Mouse (Mus musculus): ENCODE data around the gene Tgfb2. TPM values are rescaled to one million over a fixed set of nuclear protein-coding genes. Genes with fewer than 3 reads are reported as not detected.

The Tgfb2 gene
- polyA plus RNA-seq, 2 experiments from 2014 or later, result 0.13 TPM; not detected in 1

DNA sequence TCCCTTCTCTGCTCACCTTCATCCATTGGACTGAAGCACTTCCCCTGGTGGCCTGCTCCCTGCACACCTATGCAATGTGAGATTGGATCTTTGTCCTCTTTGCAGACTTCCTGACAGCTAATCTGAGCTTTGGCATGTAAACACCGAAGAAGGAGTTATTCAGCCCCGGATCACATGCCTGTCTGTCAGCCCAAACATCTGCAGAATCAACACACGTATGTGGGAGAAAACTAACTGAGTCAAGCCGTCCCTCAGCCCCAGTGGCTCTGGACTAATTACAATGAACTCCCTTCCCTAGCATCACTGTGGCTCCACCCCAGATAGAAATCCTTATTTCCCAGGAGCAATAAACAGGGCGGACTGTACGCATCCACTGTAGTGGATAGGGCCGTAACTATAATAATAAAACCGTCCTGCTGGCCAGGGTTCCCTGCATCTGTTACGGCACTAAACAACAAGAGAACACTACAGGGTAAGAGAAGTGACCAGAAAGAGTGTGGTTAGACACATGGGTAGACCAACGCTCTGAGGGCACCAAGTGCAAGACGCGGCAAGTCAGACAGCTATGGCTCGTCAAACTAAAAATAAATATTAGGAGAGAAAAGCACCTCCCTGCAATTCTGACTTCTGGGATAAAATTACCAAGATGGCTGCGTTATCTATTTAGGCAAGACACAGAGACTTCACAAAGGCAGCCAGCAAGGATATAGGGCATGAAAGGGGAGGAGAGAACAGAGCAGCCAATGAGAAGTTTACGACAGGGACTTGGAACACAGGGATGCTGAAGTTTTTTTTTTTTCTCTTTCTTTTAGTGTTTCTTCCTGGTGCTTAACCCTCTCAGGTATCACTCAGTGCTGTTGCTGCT is 3.2 kb downstream of the Tgfb2 start:
- ATAC-seq, result no peak

DNA sequence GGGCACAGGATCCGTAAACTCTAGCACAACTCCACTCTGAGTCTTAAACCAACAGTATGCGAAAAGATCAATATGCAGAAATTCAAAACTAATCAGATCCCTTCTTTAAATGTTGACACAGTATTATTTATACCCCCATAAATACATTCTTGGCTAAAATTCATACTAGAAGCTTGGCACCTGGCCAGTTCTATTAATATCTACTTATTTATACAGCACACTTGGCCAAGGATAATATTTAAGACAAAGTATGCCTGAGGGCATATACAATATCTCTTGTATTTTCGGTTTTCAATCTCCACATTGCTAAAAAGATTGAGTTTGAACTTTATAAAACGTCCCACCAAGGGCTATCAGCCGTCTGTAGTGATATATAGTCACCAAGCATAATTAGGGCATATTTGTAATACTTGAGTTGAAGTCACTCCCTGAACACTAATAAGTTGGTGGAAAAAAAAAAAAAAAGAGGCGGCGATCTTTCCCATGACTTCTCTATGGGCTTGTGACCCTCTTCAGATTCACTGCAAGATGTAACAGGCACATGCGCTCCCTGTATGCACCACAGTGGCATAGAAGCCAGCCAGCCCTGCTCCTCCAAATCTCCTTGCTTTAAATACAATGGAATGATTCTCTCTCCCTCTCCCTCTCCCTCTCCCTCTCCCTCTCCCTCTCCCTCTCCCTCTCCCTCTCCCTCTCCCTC is 4.4 kb downstream of the Tgfb2 start:
- no peak for ATAC-seq

DNA sequence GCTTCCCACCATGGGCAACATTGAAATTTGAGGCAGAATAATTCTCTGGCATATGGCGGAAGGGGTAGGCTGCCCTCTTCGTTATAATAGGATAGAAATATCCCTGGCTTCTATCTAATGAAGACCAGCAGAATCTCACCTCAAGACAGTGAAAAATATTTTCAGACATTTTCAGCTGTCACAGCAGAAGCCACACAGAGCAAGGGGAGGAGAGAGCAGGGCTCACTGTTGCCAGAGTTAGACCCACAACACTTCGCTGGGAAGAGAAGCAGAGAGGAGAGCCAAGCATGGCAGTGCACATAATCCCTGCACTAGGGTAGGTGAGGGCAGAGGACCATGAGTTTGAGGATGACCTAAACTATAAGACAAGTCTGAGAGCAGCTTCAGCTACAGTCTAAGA is 5.3 kb downstream of the Tgfb2 start:
- no peak for ATAC-seq

DNA sequence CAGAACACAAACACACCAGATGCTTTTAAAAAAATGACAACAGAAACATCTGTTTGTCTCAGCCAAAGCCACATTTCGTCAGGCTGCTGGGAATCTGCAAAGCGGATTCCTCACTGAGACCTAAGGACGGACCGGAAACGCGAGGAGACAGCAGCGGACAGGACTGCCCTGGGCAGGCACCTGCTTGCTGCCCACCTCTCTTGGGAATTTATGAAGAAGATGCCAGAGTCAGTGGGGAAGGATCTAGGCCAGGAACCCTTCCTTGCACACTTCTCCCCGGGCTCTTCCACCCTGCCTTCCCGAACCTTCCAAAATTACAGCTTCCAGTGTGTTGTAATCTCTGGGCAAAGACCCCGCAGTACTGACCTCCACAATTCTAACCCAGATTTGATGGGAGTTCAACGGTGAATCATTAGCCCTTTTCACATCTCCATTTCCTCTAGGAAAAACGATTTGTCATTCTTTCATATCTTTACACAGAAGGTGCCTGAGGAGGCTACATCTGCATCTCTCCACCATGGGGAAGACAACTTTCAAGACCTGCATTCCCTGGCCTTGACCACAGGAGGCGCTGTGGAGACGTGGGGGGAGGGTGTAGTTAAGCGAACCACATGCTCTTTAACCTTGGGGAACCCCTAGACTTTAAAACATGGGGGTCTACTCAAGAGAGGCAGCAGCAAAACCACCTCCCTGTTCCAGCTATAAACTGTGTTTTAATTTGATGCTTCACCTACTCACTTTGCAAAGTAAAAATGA is 7.0 kb downstream of the Tgfb2 start:
- ATAC-seq, result no peak

DNA sequence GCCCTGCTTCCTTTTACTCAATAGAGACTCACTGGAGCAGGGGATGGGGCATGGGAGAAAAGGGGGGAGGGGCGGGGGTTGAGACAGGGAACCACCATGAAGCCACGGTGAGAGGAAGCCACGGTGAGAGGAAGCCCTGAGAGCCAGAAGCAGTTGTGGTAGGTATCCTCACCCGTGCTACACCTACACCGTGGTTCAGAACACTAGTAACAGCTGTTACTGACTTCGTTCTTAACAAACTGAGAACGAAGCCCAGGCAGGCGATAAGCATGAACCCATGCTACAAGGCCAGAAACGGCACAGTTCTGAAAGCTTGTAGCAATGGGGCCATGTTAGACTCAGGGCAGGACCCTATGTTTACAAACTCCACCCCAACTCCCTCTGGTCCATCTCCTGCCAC is 9.6 kb downstream of the Tgfb2 start:
- ATAC-seq, result no peak

DNA sequence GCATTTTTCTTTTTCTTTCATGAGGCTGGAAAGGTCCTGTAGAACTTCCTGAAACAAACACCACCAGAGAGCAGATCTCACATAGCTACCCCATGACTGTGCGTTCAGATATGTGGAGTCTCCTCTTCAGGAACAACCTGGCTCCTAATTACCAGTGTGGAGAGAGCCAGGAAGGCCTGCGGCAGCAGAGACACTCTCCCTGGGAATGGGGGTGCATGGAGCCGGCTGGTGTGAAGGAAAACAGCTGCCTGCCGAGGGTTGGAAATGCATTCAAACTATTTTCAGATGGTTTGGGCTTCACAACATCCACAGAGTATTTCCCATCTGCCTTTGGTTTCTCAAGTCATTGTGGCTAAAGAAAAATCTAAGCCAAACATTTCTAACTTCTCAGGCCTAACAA is 10.4 kb downstream of the Tgfb2 start:
- no peak for ATAC-seq

DNA sequence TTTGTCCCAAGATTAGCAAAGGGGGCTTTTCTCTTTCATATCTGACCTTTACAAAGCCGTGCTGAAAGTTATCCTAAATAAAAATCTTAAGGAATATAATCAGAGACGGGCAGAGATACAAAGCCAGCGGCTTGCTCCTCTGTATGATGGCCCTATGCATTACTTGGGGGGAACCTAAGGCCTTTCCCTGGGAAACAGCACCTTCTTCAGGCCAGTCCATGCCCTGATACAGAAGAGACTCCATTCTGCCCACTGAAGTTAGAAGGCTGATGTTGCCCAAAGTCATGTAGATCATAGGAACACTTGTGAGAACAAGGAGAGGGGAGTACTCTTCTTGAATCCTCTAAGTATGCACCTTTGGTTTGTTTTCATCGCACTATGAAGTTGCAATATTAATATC is 13.4 kb downstream of the Tgfb2 start:
- no peak for ATAC-seq

DNA sequence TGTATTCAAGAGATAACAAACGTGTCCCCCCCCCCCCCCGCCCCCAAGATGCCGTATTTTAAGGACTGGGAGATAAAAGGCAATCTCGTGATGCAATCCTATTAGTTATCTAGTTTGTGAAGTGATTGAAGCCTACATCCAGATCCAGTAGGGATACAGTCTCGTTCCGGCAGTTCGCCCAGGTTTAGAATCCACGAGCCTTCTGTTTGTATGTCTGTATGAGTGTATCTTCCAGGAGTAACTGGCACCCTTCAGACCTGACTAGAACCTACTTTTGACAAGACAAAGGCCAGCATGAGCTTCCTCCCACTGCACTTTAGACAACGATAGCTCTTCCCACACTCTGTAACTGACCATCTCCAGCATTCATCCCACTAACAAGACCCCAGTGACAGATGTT is 14.1 kb downstream of the Tgfb2 start:
- no peak for ATAC-seq

DNA sequence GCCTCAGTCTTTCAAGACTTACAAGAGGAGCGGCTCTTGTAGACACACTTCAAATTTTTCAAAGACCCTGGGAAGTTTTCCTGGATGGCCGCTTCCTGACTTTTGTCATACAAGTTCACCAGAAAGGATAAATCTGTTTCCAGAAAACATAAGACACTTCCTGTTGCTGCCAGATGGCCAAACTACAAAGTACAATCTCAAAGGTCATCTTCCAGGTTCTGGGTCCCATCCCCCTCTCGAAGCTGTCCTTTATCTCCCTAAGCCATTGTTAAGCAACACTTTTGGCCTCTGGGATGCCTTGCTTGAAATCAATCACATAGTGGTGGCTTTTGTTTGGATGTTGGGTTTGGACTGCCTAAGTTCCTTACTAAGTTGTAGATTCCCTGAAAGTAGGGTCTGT is 21.7 kb downstream of the Tgfb2 start:
- no peak for ATAC-seq

DNA sequence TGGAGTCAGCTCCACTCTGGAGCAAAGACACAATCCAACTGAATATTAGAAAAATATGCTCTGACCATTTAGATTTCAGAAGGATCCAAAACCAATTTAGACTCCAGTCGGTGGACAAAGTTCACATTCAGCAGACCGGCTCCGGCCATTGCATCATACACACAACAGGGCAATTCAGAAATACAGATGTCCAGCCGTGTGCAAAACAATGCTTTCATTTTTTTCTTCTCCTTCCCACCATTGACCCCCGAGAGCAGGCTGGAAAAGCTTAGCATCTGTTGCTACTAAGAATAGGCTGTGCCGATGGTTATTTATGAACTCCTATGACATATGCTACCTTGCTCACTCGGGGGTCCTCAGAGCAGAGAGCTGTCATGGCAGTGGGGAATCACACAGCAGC is 23.2 kb downstream of the Tgfb2 start:
- ATAC-seq, result no peak

DNA sequence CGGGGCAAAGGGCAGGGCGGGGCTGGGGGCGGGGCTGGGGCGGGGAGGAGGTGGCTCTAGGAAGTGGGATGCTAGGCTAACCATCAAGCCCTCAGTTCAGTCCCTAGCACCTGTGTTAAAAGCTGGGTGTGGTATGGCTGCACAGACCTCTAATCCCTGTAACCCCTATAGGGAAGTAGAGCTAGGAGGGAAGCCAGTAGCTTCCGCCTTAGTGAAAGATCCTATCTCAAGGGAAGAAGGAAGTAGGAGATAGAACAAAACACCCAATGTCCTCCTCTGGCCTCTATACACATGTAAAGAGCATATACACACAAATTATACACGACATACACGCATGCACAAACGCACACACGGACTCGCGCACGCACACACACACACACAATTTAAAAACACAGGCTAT is 28.2 kb downstream of the Tgfb2 start:
- no peak for ATAC-seq

DNA sequence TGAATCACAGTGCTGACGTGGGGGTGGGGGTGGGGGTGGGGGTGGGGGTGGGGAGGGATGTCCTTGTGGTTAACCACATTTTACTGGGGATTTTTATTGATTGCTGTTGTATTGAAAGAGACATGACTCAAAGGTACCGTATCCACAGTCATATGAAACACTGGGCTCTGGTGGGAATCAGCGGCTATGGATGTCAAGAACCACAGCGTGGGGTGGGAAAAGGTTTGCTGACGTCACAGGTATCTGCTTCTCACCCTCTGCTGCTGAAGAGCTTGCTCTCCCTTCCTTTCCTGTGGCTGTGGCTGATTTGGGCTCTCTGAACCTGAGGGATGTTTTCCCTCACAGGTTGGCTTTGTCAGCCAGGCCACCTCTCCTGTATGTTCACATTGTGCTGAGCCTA is 29.6 kb downstream of the Tgfb2 start:
- no peak for ATAC-seq

DNA sequence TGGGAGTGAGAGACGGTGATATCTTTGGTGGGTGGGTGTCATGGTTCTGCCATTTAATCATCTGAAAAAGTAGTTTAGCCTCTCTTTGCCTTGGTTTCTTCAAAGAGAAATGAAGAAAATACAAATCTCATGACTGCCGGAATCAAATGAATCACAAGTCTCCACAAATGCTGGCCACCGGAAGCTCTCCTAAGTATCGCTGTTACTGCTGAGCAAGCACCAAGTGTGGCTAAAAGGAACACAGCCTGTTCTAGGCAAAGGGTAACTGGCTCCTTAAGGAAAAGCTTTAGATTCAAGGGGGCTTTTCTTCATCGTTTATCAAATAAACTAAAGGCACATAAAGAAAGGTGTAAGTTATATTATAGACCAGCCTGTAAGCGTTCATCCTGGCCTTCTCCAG is 30.5 kb downstream of the Tgfb2 start:
- no peak for ATAC-seq

DNA sequence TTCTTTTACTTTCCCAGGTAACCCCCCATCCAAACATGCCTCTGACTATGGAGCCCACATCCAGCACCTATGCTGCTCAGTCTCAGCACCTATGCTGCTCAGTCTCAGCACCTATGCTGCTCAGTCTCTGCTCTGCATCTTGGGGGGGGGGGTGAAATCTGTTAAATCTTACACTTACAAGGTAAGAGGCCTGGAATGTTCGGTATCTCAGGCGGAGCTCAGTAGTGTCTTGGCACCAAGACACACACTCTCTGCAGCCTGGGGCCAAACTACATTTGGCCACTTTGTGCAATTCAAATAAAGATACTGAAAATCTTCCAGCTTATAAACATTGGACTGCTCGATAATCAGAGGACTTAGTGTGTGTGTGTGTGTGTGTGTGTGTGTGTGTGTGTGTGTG is 31.2 kb downstream of the Tgfb2 start:
- no peak for ATAC-seq

DNA sequence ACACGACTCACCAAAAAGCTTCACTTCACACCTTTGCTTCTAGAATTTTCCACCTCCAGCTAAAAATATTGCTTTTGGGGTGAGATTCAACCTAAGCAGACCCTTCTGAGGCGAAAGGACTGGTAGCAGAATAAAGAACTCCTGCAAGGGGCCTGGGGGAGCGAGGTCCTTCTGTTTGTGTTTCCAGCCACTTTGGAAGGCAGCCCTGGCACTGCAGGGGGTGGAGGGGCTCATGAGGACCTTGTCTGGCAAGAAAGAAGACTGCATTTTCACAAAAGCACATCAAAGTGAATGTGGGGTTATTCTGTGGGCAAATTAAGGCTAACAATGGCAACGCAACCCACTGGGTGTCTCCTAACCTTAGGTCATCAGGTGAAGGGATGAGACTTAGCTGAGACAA is 32.6 kb downstream of the Tgfb2 start:
- ATAC-seq, result no peak

DNA sequence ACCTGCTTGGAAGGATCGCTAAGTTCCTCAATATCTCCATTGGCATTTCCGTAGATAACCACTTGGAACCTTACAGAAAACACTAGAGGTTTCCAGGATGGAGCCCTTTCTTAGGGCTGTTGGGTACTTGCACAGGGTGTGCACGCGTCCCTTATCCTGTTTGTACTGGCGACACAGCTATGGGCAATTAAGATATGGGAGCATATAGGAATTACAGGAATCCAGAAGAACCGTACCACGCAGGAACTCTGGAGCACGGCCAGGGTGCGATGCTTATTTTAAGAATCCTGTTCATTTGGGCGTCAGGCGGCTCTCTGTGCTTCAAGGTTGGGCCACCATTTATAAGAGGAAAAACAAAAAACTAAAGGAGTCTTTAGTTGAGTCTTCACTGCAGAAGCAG is 42.4 kb downstream of the Tgfb2 start:
- ATAC-seq, result no peak

DNA sequence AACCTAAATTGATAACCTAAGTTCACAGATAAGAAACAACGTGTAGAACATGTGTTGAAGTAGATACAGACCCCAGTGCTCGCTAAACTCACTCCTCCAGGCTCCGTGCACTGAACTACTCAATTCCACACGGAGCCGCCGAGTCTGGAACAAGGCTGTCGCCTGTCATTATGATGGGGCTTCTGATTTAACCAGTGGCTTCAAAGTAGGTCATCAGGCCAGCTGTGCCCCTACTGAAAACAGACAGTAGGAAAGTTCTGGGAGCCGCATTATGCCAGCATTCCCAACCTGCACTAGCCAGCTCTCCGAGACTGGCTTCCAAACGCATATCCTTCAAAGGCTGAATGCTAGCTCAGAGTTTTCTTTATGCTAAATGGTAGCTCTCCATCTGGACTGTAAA is 42.8 kb downstream of the Tgfb2 start:
- no peak for ATAC-seq

DNA sequence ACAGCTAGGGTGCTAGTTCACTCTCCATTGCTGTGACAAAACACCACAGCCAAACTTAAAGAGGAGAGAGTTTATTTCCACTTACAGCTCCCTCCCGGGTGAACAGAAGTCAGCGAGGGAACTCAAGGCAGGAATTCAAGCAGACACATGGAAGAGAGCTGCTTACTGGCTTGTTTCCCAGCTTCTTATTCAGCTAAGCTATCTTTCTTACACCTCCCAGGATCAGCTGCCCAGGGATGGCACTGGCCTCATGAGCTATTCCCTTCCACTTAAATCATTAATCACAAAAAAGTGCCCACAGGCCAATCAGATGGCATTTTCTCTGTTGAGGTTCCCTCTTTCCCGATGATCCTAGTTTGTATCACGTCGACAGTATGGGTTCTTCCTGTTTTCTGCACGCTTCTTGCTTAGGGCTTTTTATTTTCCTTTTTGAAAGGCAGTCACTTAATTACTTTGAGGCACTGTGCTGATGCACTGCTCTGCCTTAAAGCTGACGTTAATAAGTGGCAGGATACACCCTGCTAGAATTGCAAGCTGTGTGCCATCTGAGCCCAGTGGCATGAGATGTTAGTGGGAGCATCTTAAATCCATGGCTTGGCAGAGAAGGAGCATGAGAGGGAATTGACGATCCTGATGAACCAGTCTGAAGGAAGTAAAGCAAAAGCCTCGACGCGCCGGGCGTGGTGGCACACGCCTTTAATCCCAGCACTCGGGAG is 44.4 kb downstream of the Tgfb2 start:
- ATAC-seq, result no peak

DNA sequence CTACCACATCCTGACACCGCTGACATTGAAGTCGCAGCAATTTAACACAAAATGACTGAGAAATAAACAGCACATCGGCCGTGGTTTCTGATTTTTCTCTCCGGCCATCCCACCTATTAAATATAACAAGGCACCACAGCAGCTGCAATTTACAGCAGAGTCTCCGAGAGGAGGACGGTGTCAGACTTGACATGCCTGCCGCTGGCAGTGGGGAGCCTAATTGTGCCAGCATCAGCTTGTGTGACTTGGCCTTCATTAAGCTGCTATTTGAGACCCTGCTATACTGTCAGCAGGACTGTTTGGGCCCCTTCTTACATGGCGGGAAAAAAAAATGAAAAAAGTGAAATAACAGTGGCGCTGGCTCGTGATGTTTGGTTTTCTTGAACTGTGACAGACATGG is 47.0 kb downstream of the Tgfb2 start:
- no peak for ATAC-seq

DNA sequence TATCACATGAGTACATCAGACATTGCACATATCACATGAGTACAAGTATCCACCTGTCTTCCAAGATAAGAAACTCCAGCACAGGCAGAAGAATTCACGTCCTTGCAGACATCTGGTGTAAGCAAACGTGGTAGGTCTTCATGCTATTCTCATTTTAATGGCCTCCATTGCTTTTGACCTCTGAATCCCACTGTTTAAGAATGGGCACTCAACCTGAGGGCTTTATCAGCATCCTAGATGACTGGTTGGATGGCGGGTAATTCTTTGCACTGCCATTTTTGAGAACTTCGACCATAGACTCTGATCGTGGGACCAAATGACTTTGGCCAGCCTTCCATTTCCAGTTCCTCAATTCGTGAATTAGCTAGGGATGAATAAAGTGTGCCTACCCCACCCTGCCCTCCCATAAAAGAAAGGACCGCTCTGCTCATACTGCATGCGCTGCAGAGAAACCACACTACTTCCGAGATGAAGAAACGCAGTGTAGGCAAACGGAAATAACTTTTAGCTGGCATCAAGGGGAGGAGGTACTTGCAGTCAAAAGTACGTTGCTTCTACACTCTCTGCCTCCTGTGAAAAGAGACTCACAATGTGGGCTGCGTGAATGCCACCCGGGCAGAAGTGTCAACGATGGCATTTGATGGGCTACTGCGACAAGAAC is 48.1 kb downstream of the Tgfb2 start:
- ATAC-seq, result no peak

DNA sequence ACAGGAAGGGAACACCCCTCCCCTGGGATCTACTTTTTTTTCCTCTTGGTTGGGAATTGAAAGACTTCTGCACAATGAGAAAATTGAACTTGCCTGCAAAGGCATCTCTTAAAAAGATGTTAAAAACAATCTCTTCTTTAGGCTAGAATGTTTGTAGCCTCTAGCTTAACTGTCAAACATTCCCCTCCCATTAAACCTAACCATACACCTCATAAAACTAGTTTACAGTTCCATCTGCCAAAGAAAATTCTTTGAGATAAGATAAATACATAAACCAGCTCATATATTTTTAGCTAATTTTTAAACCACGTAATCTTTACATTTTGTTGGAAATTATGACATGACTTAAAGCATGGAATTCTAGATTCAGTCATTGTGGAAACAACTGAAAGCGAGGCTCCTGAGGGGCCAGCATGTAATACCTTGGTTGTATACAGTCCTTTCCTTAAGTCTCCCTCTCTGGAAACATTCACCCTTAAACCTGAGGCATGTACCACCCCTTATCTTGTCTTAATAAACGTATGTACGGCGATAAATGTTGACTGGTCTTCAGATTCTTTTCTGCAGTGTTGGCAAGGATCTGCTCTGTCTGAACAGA is 49.0 kb downstream of the Tgfb2 start:
- no peak for ATAC-seq

DNA sequence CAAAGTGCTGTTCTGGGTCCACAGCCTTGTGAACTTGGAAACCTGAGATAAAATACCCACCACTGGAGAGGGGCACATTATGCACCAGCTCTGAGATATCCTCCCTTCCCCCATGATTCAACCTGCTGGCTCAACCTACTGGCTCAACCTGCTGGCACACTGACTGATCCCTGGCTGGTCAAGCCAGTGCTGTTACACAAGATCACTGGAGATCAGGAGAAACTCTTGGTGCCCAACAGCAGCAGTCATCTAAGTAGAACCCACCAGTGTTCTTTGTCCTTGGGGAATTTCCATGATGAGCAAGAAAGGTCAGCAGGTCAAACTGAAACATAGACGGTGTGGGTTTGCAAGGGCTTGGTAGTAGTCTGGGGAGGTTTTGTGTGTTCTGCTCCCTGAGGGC is 49.6 kb downstream of the Tgfb2 start:
- ATAC-seq, result no peak
